Mouse (Mus musculus) cerebellum, adult 11-12 months (tissue): Measurements from ENCODE around the gene Nrsn2.
"Not testable (repeated sequence)": the region's sequence is repeated elsewhere in the genome, so short reads cannot be mapped to it uniquely, and the experiment has no call there.

Experiments used
- DNase-seq: peaks from one replicate; pipeline ENCODE4 v3.0.0; 2022

Gene Nrsn2

GRCm38 (mm10) chr2:152375652-152376344, 640 bp downstream of the Nrsn2 start:
- DNase-seq, result peak; percentile 21

GRCm38 (mm10) chr2:152373547-152373946, 2.9 kb downstream of the Nrsn2 start:
- no peak for DNase-seq

DNA sequence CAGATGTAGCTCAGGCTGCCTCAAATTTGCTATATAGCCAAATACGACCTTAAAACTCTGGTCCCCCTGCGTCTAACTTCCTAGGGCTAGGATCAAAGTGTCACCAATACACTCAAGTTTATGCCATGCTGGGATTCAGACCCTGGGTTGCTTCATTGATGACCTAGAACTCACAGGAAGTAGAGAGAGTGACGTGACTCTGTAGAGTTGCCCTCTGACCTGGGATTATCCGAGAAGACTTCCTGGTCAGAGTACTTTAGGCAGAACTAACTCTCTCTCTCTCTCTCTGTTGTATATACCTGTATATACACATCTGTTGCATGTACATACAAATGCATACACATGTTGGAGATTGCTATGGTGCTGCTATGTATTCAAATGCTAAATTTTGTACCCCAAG, 3.8 kb downstream of the Nrsn2 start:
- no peak for DNase-seq

- no peak for DNase-seq
These were observed 4.3 kb downstream of the Nrsn2 start for GRCm38 (mm10) chr2:152372104-152372503.

- peak; percentile 22 for DNase-seq
These were observed 7.8 kb downstream of the Nrsn2 start for GRCm38 (mm10) chr2:152368532-152369140.

GRCm38 (mm10) chr2:152367917-152368316, 8.5 kb downstream of the Nrsn2 start:
- no peak for DNase-seq

- DNase-seq, result peak; percentile 54
These were observed 12.9 kb downstream of the Nrsn2 start for GRCm38 (mm10) chr2:152363245-152364147.

- no peak for DNase-seq
These were observed 15.2 kb downstream of the Nrsn2 start for GRCm38 (mm10) chr2:152361193-152361592.

GRCm38 (mm10) chr2:152360271-152360775, 16.1 kb downstream of the Nrsn2 start:
- no peak for DNase-seq

DNA sequence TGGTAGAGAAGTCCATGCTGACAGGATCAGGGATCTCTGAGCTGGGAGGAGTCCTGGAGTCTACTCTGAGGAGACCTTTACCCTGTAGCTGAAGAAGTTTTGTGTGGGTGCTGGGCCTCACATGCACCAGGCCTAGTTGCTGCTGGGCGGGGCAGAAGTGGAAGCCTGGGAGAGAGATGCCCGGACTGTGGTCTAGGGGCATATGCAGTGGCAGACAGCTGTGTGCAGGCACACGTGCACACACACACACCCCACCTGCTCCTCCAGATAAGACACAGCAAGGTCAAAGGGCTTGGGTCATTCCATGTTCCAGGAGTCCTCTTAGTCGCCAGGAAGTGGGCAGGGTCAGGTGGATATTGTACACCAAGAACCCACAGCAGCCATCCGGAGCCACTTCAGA, 16.8 kb downstream of the Nrsn2 start:
- DNase-seq, result no peak

- DNase-seq, result not testable (repeated sequence)
These were observed 17.5 kb downstream of the Nrsn2 start for GRCm38 (mm10) chr2:152358977-152359376.

- no peak for DNase-seq
These were observed 19.2 kb downstream of the Nrsn2 start for GRCm38 (mm10) chr2:152357254-152357653.

GRCm38 (mm10) chr2:152349842-152350540, 26.4 kb downstream of the Nrsn2 start:
- DNase-seq, result no peak

DNA sequence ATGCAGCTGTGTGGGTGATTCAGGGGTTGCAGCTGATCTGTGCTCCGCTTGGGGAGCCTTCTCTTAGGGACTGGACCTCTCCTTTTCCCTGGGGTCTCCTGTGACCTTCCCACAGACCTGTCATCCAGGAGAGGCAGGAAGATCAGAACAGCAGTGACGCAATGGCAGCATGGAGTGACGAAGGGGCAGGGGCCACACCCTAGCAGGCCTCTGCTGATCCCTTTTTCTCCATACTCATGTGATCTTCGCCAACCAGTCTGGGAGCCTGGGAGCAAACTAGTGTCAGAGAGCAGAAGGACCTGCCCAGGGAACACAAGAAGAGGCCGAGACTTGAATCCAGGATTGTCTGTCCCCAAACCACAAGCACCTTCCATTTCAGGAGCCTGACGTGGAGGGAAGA, 27.2 kb downstream of the Nrsn2 start:
- no peak for DNase-seq

GRCm38 (mm10) chr2:152347722-152348121, 28.7 kb downstream of the Nrsn2 start:
- DNase-seq, result no peak

- DNase-seq, result no peak
These were observed 29.5 kb downstream of the Nrsn2 start for GRCm38 (mm10) chr2:152346776-152347465.

DNA sequence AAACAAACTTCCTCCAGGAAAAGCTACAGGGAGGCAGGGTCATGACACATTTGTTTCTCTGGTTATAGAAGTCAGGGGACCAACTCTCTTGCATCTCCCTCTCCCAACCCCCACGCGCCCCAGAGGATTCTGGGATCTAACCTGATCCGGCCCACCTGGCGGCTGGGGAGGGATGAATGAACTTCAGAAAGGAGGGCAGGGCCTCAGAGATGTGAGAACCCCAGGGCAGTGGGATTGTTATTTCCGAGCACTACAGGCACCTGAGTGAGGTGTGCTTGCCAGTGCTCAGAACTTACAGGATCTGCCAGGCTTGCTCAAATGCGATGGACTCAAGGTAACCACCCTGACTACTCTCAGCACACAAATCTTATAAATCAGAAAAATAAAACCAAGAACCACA, 31.0 kb downstream of the Nrsn2 start:
- DNase-seq, result no peak

DNA sequence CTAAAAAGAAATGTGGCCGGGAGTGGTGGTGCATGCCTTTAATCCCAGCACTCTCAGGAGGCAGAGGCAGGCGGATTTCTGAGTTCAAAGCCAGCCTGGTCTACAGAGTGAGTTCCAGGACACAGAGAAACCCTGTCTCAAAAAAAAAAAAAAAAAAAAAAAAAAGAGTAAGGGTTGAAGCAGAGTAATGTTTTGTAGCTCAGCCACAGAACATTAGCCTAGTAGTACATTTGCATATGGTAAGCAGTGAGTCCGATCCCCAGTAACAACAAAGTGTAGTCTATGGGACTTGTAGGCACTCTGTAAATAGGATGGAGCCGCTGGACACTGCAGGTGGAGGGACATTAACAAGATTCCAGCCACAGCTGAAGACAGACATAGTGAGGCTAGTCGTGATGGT, 31.5 kb downstream of the Nrsn2 start:
- no peak for DNase-seq

- DNase-seq, result no peak
These were observed 32.1 kb downstream of the Nrsn2 start for GRCm38 (mm10) chr2:152344361-152344760.

- peak; percentile 78 for DNase-seq
These were observed 32.9 kb downstream of the Nrsn2 start, which contains the start of gene Trib3 for GRCm38 (mm10) chr2:152343329-152344213. TSS of gene Trib3 (minus strand) at chr2:152344032.

- peak; percentile 65 for DNase-seq
These were observed 36.7 kb downstream of the Nrsn2 start for GRCm38 (mm10) chr2:152339631-152340179.
